Mouse (Mus musculus) urinary bladder, postnatal 10 days (tissue): Measurements from ENCODE around the gene Armh3.

ENCODE experiments used
- DNase-seq: peaks from one replicate; pipeline ENCODE4 v3.0.0; 2022; ENCODE audit warnings: low spot score

Armh3 gene

GRCm38 (mm10) chr19:45988238-45988637 is 10.1 kb downstream of the Armh3 start:
- no peak for DNase-seq

DNA sequence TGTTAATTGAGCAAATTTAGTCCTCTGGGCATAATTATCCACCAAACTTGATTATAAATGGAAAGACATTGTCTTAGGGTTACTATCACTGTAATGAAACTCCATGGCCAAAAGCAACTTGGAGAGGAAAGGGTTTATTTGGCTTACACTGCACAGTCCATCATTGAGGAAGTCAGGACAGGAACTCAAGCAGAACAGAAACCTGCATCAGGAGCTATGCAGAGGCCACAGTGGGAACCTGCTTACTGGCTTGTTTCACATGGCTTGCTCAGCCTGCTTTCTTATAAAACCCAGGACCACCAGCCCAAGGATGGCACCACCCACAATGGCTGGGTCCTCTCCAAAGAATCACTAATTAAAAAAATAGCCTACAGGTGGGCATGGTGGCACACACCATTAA is 13.9 kb downstream of the Armh3 start:
- no peak for DNase-seq

DNA sequence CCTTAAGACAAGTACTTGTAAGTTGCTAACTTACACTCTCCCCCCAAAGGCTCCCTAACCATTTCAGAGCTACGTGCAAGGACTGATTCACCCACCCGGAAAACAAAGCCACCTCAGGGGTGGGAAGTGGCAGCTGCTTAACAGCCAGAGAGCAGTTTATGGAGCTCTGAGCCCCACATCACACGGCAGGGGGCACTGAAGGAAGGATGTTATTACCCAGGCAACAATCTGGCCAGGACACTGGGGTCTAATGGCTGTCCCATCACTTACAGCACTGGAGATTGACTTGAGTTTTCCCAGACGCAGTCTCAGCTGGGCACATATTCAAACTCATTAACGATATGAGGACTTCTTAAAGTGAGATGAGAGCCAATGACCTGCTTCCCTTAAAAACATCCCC is 37.5 kb downstream of the Armh3 start:
- DNase-seq, result no peak

DNA sequence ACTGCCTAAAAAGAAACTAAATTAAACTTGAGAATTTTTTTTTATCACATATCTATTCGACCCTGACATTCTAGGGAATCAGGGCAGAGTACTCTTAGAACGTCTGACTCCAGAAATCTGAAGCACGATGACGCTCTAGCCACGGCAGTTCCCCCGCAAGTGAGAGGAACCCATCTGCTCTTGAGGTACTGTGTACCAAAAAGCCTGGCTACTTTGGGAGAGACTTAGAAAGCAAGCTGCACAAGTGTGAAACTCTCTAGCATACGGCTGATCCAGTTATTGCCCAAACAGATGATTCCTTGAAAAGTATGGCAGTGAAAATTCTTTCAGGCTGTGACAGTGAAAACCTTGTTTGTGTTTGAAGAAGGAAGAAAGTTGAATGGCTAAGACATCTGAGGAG is 41.6 kb downstream of the Armh3 start:
- no peak for DNase-seq

DNA sequence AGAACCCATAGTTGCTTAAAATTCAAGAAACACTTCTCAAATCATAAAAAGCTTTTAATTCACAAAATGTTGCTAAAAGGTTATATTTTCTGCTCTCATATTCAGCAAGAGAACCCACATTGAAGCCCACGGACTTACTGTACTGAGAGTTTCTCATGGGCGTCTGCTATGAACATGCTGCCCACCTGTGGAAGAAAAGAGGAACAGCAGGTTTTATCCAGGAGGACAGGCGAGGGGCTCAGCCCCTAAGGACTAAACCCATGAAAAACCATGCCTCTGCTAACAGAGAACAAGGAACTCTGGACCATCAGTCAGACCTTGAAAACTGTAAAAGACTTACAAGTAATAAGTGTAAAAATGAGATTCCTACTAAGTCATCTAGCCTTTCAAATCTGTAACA is 45.0 kb downstream of the Armh3 start:
- DNase-seq, result no peak

DNA sequence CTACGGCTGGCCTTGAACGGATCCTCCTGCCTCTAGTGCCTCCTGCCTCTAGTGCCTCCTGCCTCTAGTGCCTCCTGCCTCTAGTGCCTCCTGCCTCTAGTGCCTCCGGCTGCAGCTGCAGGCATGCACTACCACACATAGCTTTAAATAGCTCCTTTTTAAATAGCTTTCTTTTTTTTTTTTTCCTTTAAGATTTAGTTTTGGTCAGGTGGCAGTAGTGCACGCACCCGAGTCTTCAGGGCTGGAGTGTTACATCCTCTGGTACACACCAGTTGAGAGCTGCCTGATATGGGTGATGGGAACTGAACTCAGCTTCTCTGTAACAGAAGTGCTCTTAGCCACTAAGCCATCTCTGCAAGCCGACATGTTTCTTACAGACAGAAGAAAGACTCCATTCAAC is 49.1 kb downstream of the Armh3 start:
- no peak for DNase-seq

DNA sequence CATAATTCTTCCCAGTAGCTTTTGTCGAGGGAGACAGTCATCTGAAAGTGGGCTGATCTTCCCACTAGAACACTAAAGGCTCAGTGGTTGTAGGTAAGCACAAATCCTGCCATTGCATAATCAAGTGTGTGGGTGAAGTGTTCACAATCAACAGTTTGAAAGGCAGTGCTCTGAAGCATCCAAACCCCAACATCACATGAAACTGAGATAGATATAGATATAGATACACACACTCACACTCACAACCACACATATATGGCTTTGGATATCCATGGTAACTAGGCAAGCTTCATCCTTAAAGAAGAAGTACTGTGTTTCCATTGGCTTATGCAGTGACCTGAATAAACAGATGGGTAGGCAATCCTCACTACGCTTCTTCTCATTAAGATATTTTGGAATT is 50.5 kb downstream of the Armh3 start:
- DNase-seq, result no peak

- no peak for DNase-seq
These were observed 51.0 kb downstream of the Armh3 start for GRCm38 (mm10) chr19:45947286-45947685.

GRCm38 (mm10) chr19:45946541-45946940 is 51.7 kb downstream of the Armh3 start:
- no peak for DNase-seq

DNA sequence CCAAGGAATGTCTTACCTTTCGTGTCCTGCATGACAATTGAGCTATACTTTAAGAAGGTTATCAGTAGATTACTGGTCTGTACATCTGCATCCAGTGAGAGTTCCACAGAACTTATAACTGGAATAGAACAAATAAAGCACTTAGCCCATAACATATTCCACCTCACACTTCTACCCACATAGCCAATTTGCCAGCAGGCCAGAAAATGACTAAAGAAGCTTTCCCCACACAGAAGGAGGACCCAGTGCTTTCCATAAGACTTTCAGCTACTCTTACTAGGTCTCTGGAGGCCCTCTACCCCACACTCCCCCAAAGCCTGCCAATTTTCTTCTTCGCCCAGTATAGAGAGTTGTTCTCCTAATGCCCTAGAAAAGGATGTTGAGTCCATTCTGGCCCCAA is 52.3 kb downstream of the Armh3 start:
- no peak for DNase-seq

DNA sequence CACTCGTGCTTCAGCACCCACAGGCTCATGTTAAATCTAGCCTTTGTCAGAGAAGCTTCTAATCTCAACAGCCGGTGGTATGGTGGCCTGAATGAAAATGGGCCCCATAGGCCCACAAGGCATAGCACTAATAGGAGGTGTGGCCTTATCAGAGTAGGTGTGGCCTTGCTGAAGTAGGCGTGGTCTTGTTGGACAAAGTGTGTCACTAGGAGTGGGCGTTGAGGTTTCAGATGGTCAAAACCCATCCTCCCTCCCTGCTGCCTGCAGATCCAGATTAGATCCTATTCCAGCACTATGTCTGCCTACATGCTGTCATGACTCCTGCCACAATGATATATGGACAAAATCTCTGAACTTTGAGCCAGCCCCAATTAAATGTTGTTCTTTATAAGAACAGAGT is 54.5 kb downstream of the Armh3 start:
- DNase-seq, result no peak

DNA sequence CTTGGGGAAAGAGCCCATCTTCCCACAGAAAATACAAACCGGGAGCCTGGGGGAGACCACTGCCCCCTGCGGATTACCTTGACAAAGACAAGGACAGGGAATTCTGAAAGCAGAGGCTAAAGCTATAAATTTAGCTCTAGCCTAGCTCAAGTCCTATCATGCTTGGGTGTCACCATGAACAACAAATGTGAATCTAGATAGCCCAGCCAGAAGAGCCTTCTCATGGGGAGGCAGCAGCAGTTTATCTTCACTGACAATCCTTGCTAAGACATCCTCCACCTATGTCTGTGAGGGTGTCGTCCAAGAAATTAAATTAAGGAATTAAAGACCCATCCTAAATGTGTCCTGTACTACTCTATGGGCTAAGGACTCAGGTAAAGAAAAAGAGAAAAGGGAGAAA is 60.2 kb downstream of the Armh3 start:
- no peak for DNase-seq

DNA sequence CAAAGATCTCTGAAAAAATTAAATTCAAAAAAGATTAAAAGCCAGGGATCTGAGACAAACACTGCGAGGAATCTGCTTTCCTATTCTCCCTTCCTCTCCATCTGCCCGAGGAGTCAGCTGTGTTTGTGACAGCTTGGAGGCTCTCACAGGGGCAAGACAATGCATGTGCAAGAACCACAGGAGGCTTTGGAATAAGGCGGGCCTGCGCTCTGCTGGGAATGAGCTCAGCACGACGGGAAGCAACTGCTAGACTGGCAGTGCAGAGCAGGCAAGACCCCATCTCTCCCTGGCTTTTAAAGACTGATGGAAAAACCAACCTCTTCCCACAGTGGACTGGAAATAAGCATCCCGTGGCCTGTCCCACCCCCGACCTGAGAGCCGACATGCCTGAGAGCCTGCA is 60.8 kb downstream of the Armh3 start:
- no peak for DNase-seq

DNA sequence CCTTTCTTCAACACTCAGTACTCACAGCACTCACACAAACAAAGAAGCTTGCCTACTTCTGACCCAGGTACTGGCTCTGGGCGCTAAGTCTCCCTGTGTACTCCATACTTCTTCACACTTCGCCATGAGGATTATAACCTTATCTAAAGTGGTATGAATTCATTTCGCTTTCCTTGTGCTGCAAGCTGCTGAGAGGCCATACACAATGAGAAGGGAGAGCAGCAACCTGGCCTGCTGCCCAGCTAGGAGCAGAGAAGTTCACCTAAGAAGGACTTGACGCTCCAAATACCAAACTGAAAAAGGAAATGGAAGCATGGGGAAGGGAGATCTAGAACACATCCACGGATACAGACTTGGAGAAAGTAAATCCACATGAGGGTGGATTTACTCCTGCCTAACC is 71.1 kb downstream of the Armh3 start:
- no peak for DNase-seq

GRCm38 (mm10) chr19:45926342-45926741 is 71.9 kb downstream of the Armh3 start:
- no peak for DNase-seq

DNA sequence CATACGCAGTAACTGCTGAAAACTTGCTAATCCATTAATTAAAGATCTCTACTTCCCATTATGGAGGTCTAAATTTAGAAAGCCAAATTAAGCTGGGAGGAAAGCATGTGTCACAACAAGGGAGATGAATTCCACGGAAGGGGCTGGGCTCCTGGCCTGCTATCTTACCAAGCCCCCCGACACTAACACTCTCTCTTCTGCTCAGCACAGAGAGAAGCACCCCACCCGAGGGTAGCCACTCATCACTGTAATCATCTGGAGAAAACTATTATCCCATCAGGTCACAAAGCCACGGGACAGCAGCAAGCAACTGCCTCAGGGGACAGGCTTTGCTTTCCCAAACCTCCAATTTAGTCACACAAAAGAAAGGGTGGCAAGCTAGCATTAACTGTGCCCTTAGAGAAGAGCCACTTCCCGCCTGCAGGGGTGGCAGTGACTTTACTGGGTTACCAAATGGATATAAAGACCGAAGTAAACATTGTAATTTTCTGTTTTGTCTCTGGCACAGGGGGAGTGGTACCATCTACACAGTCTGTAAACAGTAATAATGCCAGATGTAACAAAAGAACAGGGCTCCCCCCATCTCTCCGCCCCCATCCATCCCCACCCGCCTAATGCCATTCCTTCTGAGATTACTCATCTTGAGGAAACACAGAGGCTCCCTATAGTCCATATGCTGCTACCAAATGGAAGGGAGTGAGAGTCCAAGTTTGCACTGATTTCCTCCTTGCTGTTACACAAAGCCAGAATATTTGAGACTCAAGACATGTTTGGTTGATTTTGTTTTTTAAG is 77.8 kb downstream of the Armh3 start:
- no peak for DNase-seq

DNA sequence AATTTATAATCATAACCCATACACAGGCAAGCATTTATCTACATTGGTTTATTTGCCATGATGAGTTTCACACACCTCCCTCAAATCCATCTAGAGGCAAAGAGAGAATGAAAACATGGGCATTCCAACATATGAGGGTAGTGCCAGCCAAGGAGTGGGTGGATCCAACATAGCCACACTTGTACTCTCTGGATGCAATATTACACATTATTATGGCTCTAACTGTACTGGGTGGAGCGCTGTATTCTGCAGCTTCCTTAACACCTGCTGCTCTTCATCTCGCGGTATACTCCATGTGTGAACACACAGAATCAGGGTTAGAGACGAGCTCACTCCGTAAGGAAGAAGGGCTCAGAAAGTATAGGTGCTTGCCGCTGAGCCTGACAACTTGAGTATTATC is 79.9 kb downstream of the Armh3 start:
- DNase-seq, result no peak

DNA sequence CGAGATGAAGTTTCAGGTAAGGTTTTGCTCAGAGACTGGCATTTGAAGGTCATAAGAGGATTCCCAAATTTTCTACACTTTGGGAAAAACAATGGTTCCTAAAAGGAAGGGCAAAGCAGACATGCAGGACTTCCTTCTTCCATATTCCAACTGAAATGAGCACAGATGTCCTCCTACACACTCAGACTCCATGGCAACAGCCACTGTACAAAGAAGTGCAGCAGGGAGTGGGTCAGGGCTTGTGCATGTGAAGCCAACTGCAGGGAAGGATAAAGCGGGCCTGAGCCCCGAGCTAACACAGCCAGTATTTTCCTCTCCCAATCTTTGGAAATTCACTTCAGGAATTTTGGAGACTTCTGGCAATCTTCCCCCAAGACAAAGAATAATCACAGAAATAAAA is 80.4 kb downstream of the Armh3 start:
- DNase-seq, result no peak

DNA sequence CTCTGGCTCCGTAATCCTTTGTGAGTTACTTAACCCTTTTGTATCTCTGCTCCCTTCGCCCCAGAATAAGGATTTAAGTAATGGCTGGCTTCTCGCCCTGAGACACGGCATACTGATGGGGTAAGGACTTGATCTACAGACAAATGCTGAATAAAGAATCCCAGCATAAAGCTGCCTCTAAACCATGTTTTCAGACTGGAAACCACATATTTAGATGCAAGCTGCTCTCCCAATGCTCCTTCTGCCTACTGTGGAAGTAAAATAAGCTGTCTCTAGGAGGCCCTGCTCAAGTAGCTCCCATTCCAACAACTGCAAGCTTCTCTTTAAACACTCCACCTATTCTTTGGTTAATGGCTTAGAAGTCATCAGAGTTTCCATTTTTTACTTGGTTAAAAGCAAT is 81.8 kb downstream of the Armh3 start:
- DNase-seq, result no peak

DNA sequence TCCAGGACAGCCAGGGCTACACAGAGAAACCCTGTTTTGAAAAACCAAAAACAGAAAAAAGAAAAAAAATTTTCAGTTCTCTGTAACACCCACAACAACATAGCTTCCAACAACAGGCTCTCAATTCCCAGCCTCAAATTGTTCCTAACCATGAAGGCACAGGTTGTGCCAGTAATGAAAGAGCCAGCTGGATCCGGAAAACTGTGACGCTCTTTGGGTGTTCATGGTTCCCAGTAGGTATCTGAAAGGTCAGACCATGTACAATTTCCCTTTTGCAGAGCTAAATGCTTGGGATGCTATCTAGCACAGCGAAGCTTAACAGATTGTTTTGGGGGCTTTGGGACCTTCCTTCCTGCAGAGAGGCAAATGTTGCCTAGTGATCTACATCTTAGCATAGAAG is 82.3 kb downstream of the Armh3 start:
- DNase-seq, result no peak

DNA sequence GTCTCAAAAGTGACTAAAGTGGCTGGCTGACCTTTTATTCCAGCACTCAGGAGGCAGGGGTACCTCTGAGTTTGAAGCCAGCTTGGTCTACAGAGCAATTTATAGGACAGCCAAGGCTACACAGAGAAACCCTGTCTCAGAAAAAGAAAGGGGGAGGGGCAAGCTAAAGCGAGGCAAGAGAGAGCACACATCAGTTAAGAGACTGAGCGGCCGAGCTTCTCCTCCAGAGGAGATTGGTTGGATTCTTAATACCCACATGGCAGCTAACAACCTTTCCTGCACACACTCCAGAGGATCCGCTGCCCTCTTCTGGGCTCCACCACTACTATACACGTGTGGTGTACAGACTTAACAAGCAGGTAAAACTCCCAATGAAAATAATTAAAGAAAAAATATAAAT is 85.3 kb downstream of the Armh3 start:
- no peak for DNase-seq

DNA sequence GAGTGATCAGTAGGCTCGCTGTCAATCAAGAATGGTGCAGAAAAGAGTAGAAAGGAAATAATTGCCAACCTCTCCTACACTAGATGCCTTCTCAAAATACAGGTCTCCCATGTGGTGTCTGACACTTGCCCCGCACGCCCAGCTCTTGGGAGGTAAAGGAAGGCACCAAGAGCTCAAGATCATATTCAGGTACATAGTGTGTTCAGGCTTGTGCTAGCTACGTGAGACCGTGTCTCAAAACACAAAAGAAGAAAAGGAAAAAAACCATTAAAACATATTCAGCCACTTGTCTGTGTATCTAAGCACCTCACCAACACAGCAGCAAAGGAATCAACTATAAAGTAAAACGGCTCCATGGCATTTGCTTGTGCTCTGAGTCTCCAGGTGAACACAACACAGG is 85.9 kb downstream of the Armh3 start:
- no peak for DNase-seq

GRCm38 (mm10) chr19:45911236-45912025 is 86.9 kb downstream of the Armh3 start:
- DNase-seq, result no peak

DNA sequence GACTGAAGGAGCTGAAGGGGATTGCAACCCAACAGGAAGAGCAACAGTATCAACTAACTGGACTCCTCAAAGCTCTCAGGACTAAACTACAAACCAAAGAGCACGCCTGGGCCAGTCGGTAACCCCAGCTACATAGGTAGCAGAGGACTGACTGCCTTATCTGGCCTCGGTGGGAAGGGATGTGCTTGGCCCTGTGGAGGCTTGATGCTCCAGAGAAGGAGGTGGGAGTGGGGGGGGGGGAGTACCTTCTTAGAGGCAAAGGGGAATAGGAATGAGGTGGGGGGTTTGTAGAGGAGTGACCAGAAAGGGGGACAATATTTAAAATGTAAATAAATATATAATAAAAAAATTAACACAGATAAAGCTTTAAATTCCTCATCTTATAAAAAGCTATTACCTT is 90.0 kb downstream of the Armh3 start:
- no peak for DNase-seq
